Mouse (Mus musculus) bone marrow, adult 2 months (tissue): ENCODE results near the gene Slc44a3.

Experiments used
- CTCF ChIP-seq: fragments of 200-500 bp; IDR thresholded peaks from 2 replicates; pipeline ENCODE4 v1.5.1; 2011; ENCODE audit warnings: low read length, control low read depth; ENCODE audit not compliant: control insufficient read depth, insufficient read depth
- POLR2A ChIP-seq: fragments of 200-500 bp; IDR thresholded peaks from 2 replicates; pipeline ENCODE4 v1.6.1; 2011; ENCODE audit warnings: low read depth, mild to moderate bottlenecking, control low read depth, low read length, borderline replicate concordance; ENCODE audit not compliant: control insufficient read depth

DNA sequence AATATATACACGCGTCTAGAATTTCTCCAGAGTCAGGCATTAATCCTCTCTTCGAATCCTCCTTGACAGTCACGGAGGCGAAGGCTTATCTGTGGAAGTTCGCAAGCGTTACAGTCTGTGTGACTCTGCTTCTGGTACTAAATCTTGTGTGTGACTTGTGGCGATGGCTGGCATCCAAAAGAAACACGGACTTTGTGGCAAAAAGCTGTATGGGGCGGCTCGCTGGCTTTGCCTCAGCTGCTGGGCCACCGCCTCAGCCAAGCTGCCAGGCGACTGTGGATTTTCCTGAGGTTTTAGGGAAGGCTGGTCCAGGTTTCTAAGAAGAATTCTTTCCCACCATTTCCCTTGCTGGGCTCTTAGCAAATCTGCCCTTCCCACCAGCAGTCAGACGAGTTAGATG lies 21.1 kb upstream of the Slc44a3 start:
- no peak for TF ChIP-seq POLR2A
- no peak for TF ChIP-seq CTCF
